Mouse (Mus musculus) left cerebral cortex, adult 8-10 months (tissue): Measurements from ENCODE around the gene Nlgn3. TPM values are rescaled to one million over a fixed set of nuclear protein-coding genes. Genes with fewer than 3 reads are reported as not detected.

Source experiments
- DNase-seq, 2 experiments: peaks; one replicate each; pipeline ENCODE4 v3.0.0; 2022; ENCODE audit warnings: low spot score in 2 of 2
- total RNA-seq, 4 experiments: library from RNA; stranded (reverse); gene quantifications; 2 replicates each; pipeline ENCODE4 v1.2.4; 2022

The Nlgn3 gene
- 100 to 1,000 TPM; 136 to 147 (median 143) TPM for total RNA-seq

DNA sequence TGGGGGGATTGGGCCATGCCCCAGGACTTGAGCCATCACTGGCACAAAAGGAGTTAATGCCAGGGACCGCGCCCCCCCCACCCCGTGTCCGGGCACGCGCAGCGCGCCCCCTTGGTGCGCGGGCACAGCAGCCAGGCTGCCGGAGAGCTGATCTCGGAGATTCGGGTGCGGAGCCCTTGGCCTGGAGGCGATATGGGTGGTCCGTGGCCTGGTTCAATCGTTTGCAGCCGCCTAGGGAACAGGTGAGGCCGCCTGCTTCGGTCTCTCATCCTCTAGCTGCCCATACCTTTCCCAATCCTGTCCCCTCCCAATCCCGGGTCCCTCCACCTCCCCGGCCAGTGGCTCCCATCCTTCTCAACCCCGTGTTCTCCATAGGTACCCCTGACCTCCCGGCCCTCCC, at the start of gene Nlgn3:
Nlgn3 (plus strand) TSS at position 114 of the 400 bp plus-strand sequence.
- peak in 1 of 2 experiments; percentile 36 for DNase-seq

DNA sequence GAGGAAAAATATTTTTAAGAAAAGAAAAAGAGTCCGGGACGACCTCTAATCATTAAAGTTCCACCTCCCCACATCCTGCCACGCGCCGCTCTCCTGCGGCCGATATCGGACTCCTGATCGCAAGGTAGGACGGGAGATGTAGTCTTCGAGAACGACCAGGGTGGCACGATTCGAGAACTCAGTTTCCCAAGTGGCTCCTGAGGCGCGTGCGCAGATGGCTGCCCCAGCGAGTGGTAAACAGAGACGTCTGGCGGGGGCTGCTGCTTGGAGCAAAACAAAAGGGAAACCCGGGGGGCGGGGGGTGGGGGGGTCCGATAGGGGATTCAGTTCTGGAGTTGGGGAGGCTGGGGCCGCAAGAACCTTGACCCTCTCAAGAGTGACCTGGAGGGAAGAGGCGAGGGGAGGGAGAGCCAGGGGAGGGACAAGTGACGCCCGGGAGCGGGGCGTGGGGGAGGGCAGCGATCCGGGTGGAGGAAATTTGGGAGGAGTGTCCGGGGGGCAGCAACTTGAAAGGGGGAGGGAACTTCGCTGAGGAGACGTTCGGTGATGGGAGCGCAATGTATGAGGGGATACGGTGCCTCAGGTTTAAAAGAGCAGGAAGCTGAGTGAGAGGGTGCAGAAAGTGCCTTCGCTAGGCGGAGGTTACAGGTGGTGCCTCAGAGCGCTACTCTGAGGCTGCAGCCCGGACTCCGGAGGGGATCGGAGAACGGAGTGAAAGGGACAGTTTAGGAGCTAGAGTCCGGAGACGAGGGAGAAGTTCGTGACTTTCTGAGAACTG, 44.8 kb upstream of the Nlgn3 start, which contains the start of gene Foxo4:
Foxo4 (plus strand) TSS at position 577 of the 778 bp plus-strand sequence.
- DNase-seq = peak; percentile 50 to 86

DNA sequence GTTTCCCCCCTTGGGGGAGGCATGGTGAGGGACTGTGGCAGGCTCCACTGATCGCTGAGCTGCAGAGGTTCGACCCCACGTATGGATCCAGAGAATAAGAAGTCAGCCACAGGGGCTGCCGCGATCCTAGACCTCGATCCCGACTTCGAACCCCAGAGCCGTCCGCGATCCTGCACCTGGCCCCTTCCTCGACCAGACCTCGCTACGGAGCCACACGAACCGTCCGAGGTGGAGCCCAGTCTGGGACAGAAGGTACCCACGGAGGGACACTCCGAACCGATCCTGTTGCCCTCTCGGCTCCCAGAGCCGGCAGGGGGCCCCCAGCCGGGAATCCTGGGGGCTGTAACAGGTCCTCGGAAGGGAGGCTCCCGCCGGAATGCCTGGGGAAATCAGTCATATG, 44.2 kb upstream of the Nlgn3 start:
- DNase-seq = no peak

DNA sequence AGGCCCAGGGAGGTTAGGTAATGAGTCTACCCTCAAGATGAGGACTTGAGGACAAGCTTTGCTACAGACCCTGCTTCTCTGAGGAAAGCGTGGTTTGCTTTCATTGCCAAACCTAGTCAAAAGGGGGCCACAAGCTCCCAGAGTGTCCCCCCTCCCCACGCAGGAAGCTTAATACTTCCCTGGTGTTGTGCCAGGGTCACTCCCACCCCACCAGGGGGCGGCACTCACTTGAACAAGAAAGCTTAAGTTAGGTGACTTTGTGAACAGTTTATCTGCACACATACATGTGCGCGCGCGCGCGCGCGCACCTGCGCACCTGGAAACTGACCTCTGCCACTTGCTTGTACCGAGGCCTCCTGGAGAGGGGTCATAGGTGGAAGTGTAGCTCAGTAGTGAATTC, 42.4 kb upstream of the Nlgn3 start:
- no peak for DNase-seq

DNA sequence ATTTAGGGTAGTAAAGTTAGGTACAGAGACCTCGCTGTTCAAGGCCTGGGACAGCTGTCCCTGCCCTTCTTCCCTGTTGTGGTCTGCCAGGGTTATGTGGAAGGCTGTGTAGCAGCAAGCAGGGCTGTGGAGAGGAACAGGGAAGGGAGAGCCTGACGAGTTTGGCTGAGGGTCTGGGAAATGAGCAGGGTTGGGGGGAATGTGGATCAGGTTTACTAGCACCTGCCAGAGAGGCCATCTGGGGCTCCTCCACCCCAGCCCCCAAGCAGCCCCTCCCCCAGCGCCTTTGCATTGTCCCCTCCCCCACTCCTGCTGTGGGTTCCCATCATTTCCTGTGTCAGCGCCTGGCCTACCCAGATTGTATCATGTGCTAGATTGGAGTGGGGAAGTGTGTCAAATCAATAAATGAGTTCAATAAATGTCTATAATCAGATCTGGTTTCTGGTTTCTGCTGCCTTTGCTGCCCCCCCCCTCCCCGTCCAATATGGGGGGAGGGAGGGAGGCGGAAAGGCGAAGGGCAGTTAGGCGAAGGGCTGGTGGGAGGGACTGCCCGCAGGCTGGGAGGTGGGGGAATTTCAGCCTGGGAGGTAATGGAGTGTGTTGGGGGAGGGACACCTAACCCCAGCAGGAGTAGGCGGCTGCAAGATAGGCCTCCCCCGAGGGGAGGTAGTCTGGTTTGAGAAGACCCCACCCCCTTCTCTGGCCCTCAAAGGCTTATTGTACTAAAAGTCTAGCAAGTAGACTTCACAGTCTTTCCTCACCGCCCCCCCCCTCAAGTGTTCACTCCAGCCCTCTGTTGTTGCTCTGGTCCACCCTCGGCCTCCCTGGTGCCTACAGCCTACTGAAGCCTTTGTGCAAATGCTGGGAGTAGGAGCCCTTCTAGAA, 38.3 kb upstream of the Nlgn3 start:
- DNase-seq = no peak

DNA sequence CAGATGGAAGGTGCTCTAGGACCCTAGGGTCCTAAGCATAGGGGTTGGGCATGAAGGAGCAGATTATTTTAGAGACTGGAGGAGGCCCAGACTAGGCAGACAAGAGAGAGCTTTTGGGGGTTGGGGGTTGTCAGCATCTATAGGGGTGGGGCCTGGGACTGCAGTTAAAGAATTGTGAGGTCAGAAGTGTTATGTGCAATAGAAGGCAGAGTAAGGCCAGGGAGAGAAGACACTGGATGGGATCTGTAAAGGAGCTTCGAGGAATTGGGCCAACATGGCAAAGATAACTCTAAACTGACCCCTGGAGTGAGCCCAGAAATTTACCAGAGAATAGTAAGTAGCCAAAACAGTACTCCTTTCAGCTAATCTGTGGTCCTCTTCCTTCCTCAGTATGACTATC, 35.1 kb upstream of the Nlgn3 start, which contains the start of gene Gm614:
Gm614 (minus strand) TSS at position 101 of the 400 bp plus-strand sequence.
- no peak for DNase-seq

DNA sequence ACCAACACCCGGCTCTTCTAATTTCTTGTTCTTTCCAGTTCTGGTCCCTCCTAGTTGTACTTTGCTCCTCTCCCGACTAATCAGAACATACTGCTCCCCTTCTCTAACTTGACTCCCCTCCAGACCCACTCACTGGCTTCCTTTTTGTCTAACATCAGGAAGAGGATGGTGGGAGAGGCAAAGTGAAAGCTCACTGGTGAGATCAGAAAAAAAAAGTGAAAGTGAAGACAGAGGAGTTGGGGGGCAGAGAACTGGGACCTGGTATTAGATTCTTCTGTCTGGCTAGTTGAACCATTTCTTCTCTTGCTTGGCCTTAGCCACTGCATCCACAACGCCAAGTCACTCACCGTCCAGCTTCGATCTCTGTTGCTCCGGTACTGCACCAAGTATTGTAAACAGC, 32.3 kb upstream of the Nlgn3 start:
- no peak for DNase-seq

DNA sequence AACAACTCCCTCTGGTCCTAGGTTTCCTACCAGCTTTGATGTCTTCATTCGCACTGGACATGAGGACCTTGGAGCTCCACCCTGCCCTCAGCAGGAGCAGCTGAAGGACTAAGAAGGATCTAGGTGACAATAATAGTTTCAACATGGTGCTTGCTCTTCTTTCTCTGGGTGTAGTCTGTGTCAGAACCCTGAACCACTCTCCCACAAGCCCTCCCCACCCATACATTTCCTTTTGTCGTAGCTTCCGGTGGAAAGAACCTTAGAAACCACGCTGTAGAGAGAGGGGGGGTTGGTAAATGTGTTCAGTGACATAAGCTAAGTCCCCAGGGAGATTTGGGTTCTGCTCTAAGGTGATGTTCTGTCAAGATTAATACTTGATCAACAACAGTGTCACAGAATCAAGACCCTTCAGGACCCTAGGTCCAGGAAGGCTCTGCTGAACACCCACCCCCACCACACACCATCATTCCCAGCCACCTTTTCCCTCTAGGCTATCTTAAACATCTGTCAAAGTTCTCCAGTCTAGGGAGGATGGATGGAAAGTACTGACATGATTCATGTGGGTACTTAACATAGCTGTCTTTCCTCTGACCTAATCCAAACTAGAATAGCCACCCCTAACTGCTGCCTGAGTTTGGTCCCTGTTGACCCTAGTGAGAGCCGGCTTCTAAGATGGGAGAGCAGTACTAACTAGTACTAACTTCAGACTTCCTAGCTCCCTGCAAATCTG, 30.8 kb upstream of the Nlgn3 start, which contains the start of gene Il2rg:
Il2rg (minus strand) TSS at position 231 of the 730 bp plus-strand sequence.
- DNase-seq = no peak

DNA sequence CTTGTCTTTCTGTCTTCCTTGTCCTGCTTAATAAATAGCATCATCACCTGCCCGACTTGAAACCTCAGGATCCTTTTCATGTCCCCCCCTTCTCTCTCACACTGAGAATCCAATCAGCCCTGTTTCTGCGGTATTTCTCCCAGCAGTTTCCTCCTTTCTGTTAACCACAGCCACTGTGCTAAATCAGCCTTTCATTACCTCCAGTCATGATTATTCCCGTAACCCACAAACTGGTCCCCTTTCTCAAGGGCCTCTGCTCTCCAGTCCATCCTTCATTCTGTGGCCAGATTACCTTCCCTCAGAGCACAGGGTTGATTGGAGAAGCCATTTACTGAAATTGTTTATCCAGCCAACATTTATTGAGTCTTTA, 30.2 kb upstream of the Nlgn3 start, which contains the start of gene Gm20489:
Gm20489 (minus strand) TSS at position 269 of the 370 bp plus-strand sequence.
- no peak for DNase-seq

DNA sequence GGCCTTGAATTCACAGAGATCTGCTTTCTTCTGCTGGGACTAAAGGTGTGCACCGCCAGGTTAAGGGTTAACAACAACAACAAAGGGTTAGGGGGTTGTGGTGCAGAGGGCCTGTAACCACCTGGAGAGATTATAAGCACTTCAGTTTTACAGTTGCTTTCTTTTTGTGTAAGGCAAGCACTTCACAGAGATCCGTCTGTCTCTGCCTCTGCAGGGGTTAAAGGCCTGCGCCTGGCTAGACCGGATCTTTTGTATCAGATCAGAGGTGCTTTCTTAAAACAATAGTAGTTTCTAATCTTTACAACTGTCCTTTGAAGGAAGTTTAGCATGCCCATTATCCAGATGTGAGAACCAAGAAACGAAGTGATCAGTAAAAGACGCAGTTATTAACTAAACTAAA, 25.6 kb upstream of the Nlgn3 start:
- no peak for DNase-seq

DNA sequence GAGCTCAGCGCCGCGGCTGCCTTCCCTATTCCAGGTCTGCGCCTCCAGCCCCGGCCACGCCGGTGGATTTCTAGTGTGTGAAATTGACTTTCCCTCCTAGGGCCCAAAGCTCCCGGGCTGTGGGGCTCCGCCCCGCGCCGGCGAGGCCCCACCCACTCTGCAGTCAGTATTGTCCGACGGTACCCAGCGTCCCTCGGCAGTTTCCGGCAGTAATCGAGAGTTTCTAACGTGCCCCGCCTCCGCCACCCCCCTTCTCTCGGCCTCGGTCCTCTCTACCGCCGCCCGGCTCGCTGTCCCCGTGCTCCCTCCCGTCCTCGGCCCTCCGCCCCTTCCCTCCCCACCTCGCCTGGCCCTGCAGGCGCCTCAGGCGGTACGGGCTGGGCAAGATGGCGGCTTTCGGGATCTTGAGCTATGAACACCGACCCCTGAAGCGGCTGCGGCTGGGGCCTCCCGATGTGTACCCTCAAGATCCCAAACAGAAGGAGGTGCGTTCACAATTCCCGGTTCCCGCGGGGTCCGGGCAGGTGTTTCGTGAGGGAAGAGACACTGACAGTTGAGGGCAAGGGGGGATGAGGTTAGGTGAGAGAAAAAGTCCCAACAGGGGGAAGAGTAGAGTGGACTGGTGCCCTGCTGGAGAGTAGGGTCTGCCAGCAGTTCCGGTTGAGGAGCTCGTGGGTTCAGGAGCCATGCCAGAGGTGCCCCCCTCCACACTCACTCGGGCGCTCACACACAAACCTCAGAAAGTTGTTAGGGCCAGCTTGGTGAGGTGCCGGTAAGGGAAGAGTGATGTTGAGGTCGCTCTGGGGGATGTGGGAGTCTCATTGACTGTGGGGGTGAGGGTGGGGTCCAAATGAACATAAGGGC, 24.9 kb upstream of the Nlgn3 start, which contains the start of gene Med12:
Med12 (plus strand) TSS at position 156 of the 864 bp plus-strand sequence.
- DNase-seq = peak; percentile 50 to 76

DNA sequence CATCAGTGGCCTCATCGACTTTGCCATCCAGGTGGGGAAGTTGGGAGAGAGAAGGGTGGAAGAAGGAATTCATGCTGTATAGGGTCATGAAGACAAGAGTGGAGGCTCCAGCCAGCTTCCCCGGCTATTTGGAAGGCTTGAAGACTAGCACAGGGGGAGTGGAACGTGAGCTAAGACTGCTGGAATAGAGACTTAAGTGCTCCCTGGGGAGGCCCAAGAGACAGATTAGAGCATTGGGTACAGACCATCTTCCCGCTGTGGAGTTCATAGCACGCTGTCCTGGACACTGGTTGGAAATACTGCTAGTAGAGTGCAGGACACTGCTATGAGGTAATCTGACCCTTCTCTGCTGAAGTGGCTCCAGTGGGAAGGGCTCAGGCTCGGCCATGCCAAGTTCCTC, 16.2 kb upstream of the Nlgn3 start:
- DNase-seq = no peak

DNA sequence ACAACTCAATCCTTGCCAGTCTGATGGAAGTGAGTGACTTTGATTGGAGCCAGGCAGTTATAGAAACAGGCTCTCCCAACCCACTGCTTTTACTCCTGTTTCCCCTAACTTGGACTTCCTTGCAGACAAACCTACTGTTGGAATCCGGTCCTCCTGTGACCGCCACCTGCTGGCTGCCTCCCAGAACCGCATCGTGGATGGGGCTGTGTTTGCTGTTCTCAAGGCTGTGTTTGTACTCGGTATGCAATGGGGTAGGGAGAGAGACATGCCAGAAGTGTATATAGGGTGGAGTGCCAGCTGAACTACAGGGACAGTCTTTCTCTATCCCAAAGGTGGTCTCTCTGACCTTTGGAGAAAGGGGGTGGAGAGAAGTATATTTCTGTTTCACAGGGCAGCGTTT, 13.4 kb upstream of the Nlgn3 start:
- DNase-seq = no peak

DNA sequence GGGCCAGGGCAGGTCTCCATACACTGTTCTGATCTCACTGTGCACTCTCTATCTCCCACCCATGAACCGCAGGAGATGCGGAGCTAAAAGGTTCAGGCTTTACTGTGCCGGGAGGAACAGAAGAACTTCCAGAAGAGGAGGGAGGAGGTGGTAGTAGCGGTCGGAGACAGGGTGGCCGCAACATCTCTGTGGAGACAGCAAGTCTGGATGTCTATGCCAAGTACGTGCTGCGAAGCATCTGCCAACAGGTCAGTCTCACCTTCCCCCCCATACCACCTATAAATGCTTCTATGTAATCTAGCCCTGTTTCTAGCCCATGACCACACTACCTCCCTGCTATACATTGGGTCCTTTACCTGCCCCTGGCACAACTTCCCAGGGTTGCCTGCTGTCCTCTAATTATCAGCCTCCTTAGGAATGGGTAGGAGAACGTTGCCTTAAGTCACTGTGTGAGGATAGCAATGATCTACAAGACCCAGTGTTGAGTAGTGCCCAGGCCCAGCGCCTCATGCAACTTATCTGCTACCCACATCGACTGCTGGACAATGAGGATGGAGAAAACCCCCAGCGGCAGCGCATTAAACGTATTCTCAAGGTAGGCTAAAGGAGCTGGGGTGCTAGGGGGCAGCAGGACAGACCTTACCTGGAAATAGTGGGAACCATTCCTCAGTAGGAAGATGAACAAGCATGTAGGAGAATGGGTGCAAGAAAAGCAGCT, 12.9 kb upstream of the Nlgn3 start:
- no peak for DNase-seq

DNA sequence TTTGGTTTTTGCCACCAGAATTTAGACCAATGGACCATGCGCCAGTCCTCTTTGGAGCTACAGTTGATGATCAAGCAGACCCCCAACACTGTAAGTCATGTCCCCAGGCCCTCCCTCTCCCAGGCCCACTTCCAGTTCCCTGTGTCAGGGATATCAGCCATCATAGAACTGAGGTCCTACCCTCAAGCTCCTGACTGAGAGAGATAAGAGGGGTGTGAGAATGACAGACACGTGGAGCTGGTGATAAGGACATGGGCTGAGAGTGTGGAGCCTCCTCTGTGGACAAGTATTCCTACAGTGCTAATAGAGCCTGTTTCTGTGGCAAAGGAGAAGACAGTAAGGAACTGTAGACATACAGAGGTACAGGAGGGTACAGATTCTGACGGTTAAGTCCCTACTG, 11.4 kb upstream of the Nlgn3 start:
- no peak for DNase-seq

DNA sequence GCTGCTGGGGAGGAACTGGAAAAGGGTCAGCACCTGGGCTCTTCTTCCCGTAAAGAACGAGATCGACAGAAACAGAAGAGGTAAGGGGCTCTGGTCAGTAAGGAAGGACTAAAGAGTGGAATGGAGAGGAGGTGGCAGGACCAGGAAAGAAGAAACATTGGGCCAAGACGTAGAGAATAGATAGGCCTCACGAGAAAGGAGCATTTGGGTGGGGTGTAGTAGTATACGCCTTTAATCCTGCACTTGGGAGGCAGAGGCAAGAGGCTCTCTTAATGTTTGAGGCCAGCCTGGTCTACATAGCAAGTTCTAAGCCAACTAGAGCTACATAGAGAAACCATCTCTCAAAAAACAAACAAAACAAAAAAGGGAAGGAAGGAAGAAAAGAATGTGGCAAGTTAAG, 10.5 kb upstream of the Nlgn3 start:
- DNase-seq = no peak

DNA sequence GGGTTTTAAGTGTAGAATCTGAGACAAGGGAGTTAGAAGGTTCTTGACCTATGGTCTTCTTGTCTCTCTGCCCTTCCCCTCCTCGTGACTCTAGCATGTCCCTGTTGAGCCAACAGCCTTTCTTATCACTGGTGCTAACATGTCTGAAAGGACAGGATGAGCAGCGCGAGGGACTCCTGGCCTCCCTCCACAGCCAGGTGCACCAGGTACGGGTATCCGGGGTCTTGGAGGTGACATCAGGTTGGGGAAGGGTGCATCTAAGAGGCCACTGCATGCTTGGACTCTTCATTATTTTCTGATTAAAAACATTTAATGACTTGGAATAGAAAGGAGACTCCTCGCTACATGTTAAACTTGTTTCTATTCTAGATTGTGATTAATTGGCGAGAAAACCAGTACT, 9.9 kb upstream of the Nlgn3 start:
- DNase-seq = no peak

DNA sequence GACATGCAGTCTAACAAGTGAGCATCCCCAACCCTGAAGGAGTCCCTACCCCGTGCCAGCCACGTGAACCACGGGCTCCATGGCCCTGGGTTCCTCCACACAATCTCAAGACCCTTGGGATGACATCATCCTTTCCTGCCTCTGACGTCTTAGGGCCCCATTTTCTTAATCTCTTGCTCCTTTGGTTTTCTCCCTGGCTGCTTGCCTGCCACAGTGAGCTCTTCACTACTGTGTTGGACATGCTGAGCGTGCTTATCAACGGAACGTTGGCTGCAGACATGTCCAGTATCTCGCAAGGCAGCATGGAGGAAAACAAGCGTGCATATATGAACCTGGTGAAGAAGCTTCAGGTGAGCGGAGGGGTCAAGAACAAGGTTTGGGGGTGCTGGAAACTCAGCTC, 8.9 kb upstream of the Nlgn3 start:
- DNase-seq = no peak

DNA sequence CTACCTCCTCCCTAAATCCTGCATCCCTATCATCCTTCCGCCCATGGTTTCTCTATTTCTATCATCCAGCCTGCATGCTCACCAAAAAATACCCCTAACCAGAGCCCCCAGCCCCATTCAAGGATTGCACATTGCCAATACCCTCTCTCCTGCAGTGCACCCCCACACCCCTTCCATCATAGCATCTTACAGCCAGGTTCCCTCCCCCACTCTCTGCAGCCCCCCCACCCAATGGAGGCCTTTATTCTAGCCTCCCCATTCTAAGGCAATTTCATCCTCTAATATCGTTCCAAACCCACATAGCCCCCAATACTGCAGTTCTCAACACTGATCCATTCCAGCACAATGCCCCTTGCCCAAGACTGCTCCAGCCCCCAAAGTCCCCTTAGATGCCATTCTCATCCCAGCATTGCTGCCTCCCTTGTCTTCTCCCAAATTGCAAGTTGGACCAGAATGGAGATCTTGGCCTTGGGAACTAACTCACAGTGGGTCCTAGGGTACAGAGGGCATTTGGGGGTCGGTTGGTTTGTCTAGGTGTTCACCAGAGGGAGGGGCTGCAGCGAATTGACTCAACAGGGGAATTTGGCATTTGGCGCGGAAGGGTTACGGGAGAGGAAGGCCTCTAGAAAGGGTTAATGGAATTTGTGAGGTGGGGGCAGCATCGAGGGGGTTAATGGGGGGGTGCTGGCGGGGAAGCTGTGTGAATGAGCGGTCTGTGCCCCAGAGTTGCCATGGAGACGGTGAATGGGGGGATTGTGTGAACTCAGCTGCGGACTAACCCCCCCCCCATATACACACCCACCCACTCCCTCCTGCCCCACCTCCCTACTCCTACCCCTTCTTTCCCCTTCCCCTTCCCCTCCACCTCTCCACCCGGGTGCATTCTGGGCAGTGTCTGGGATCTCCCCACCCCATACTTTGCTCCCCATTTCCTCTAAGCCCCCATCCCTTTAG, 782 bp downstream of the Nlgn3 start:
- DNase-seq = no peak
